Mouse (Mus musculus): ENCODE measurements around the gene Ano9. TPM values are rescaled to one million over a fixed set of nuclear protein-coding genes. Genes with fewer than 3 reads are reported as not detected.

Gene Ano9
- total and polyA plus RNA-seq, 3 experiments = 0.03 to 0.08 TPM; not detected in 1

- Histone ChIP-seq H3K27ac (ENCODE audit: control insufficient read depth, low read depth, low read length) (no peak overlapping the region), H3K4me1 (ENCODE audit: control insufficient read depth in 1 of 2, insufficient read depth in 2 of 2, low read length in 2 of 2) (no peaks in the 10 kb centered on the region), H3K4me3 (ENCODE audit: control insufficient read depth in 1 of 2, insufficient read depth in 1 of 2, low read depth in 2 of 2, low read length in 2 of 2) (no peak overlapping the region), H3K27me3 (ENCODE audit: control insufficient read depth in 1 of 2, insufficient read depth in 2 of 2, low read length in 2 of 2) (peaks cover 0 to 2% of the 10 kb centered on the region in 2 experiments; a peak in 3 of 4 replicates), H3K36me3 (ENCODE audit: control insufficient read depth in 1 of 2, insufficient read depth in 2 of 2, low read length in 2 of 2) (no peaks in the 10 kb centered on the region), H3K9ac (ENCODE audit: control insufficient read depth, low read depth, low read length, poor library complexity, severe bottlenecking) (no peak overlapping the region), H3K9me3 (replicated peaks; ENCODE audit: insufficient read depth, low read length) (no peaks in the 10 kb centered on the region), H3K79me2 (ENCODE audit: control insufficient read depth, insufficient read depth, low read length, poor library complexity) (no peaks in the 10 kb centered on the region)
- DNase-seq (ENCODE audit: low read depth, low spot score) = no peak
- TF ChIP-seq EP300 (IDR thresholded peaks at IDR 0.05; ENCODE audit: low read depth in 1 of 2, low read length in 2 of 2) = no peak
- TF ChIP-seq ZKSCAN1 (IDR thresholded peaks at IDR 0.05; ENCODE audit: low read depth, low read length) = no peak
- no peak for TF ChIP-seq E2F4 (IDR thresholded peaks at IDR 0.05; ENCODE audit: borderline replicate concordance, low read depth, low read length)
- TF ChIP-seq UBTF (IDR thresholded peaks at IDR 0.05; ENCODE audit: borderline replicate concordance, insufficient read depth, low read depth, low read length) = no peak
- TF ChIP-seq RCOR1 (IDR thresholded peaks at IDR 0.05; ENCODE audit: low read depth, low read length) = no peak
- no peak for TF ChIP-seq CTCF (IDR thresholded peaks at IDR 0.05 in 2 of 3, conservative IDR thresholded peaks at IDR 0.05 in 1 of 3; ENCODE audit: control insufficient read depth in 1 of 3, insufficient read depth in 1 of 3, low read depth in 2 of 3, low read length in 3 of 3, poor library complexity in 1 of 3, severe bottlenecking in 1 of 3)
- TF ChIP-seq MYC (IDR thresholded peaks at IDR 0.05; ENCODE audit: low read depth, low read length) = no peak
- no peak for TF ChIP-seq NRF1 (IDR thresholded peaks at IDR 0.05; ENCODE audit: insufficient read depth, low read depth, low read length, poor library complexity, severe bottlenecking)
- no peak for TF ChIP-seq BHLHE40 (IDR thresholded peaks at IDR 0.05; ENCODE audit: borderline replicate concordance, low read depth, low read length)
- TF ChIP-seq POLR2AphosphoS5 (IDR thresholded peaks at IDR 0.05; ENCODE audit: borderline replicate concordance, low read depth, low read length) = no peak
- no peak for TF ChIP-seq ZMIZ1 (IDR thresholded peaks at IDR 0.05; ENCODE audit: low read depth, low read length)
- TF ChIP-seq ZC3H11A (IDR thresholded peaks at IDR 0.05; ENCODE audit: low read depth, low read length) = no peak
- no peak for TF ChIP-seq TCF12 (IDR thresholded peaks at IDR 0.05; ENCODE audit: low read depth, low read length)
- TF ChIP-seq MAFK (IDR thresholded peaks at IDR 0.05; ENCODE audit: borderline replicate concordance, low read depth, low read length) = no peak
- TF ChIP-seq TBP (IDR thresholded peaks at IDR 0.05; ENCODE audit: low read depth, low read length) = no peak
- TF ChIP-seq CHD1 (IDR thresholded peaks at IDR 0.05; ENCODE audit: low read depth, low read length) = no peak
- TF ChIP-seq GATA1 (IDR thresholded peaks at IDR 0.05; ENCODE audit: low read depth, low read length) = no peak
- no peak for TF ChIP-seq CHD2 (IDR thresholded peaks at IDR 0.05; ENCODE audit: low read length)
- no peak for TF ChIP-seq ZNF384 (IDR thresholded peaks at IDR 0.05; ENCODE audit: low read depth, low read length)
- TF ChIP-seq MAX (IDR thresholded peaks at IDR 0.05; ENCODE audit: low read length) = no peak
These were observed 37.8 kb downstream of the Ano9 start for GRCm38 (mm10) chr7:141079481-141080449.

All from MEL (cell line).